Mouse (Mus musculus) heart, embryonic 14.5 days (tissue): ENCODE data around the gene Nebl. TPM values are rescaled to one million over a fixed set of nuclear protein-coding genes. Genes with fewer than 3 reads are reported as not detected.

ENCODE experiments used
- ATAC-seq: fragments of 200-750 bp; cut with Nextera tagmentation; 2 replicates; pipeline ENCODE4 v1.8.0; 2017; ENCODE audit warnings: low read depth, moderate TSS enrichment; ENCODE audit not compliant: insufficient number of reproducible peaks, insufficient read depth, low FRiP score
- H3K27ac ChIP-seq, 2 experiments: fragments of 200-500 bp in 1 of 2; fragments of 300-500 bp in 1 of 2; sonication (generic) in 1 of 2; replicated peaks in 1 of 2; 2 replicates each; pipeline ENCODE4 v1.5.1; 2012 to 2014; ENCODE audit warnings: low read depth in 2 of 2, low read length in 2 of 2, control low read depth in 1 of 2, mild to moderate bottlenecking in 1 of 2, mixed read lengths in 1 of 2; ENCODE audit not compliant: control insufficient read depth in 1 of 2, insufficient read depth in 1 of 2
- H3K27me3 ChIP-seq: fragments of 300-500 bp; sonication (generic); 2 replicates; pipeline ENCODE4 v1.6.1; 2014; ENCODE audit warnings: mild to moderate bottlenecking, low read length, control low read depth; ENCODE audit not compliant: control insufficient read depth, insufficient read depth
- H3K36me3 ChIP-seq: fragments of 300-500 bp; sonication (generic); 2 replicates; pipeline ENCODE4 v1.6.1; 2014; ENCODE audit warnings: mild to moderate bottlenecking, control low read depth, low read length, mixed read lengths; ENCODE audit not compliant: control insufficient read depth, insufficient read depth
- H3K4me1 ChIP-seq, 2 experiments: fragments of 200-500 bp in 1 of 2; fragments of 300-500 bp in 1 of 2; sonication (generic) in 1 of 2; 2 replicates each; pipeline ENCODE4 v1.6.1; 2012 to 2014; ENCODE audit warnings: low read length in 2 of 2, control low read depth in 1 of 2, mixed read lengths in 1 of 2; ENCODE audit not compliant: control insufficient read depth in 2 of 2, insufficient read depth in 2 of 2
- H3K4me2 ChIP-seq: fragments of 300-500 bp; sonication (generic); 2 replicates; pipeline ENCODE4 v1.6.1; 2014; ENCODE audit warnings: mild to moderate bottlenecking, low read length
- H3K4me3 ChIP-seq, 2 experiments: fragments of 200-500 bp in 1 of 2; fragments of 300-500 bp in 1 of 2; sonication (generic) in 1 of 2; 2 replicates each; pipeline ENCODE4 v1.5.1; 2012 to 2014; ENCODE audit warnings: low read length in 2 of 2, mild to moderate bottlenecking in 2 of 2, control low read depth in 1 of 2, low read depth in 1 of 2, moderate library complexity in 1 of 2; ENCODE audit not compliant: control insufficient read depth in 1 of 2, insufficient read depth in 1 of 2
- H3K9ac ChIP-seq: fragments of 300-500 bp; sonication (generic); 2 replicates; pipeline ENCODE4 v1.6.1; 2014; ENCODE audit warnings: mild to moderate bottlenecking, low read length
- H3K9me3 ChIP-seq: fragments of 300-500 bp; sonication (generic); 2 replicates; pipeline ENCODE4 v1.6.1; 2016; ENCODE audit warnings: low read length, control low read depth; ENCODE audit not compliant: control insufficient read depth
- WGBS: fragments of 180-500 bp; shearing (Covaris S2); extraction: QIAGEN DNeasy Blood & Tissue Kit; methylation state at CpG from one replicate; pipeline ENCODE4 v1.1.7; 2014; 5-methylcytosine and 5-hydroxymethylcytosine counted together
- polyA plus RNA-seq: library from polyadenylated mRNA; unstranded; fragments of >200 nt; fragmentation: Nextera tagmentation; extraction: Ambion mirVana; gene quantifications from 2 replicates; pipeline ENCODE4 v1.2.1, GENCODE M21; 2014

Nebl gene
- polyA plus RNA-seq, 1 experiment from 2014 or later = 364 TPM

DNA sequence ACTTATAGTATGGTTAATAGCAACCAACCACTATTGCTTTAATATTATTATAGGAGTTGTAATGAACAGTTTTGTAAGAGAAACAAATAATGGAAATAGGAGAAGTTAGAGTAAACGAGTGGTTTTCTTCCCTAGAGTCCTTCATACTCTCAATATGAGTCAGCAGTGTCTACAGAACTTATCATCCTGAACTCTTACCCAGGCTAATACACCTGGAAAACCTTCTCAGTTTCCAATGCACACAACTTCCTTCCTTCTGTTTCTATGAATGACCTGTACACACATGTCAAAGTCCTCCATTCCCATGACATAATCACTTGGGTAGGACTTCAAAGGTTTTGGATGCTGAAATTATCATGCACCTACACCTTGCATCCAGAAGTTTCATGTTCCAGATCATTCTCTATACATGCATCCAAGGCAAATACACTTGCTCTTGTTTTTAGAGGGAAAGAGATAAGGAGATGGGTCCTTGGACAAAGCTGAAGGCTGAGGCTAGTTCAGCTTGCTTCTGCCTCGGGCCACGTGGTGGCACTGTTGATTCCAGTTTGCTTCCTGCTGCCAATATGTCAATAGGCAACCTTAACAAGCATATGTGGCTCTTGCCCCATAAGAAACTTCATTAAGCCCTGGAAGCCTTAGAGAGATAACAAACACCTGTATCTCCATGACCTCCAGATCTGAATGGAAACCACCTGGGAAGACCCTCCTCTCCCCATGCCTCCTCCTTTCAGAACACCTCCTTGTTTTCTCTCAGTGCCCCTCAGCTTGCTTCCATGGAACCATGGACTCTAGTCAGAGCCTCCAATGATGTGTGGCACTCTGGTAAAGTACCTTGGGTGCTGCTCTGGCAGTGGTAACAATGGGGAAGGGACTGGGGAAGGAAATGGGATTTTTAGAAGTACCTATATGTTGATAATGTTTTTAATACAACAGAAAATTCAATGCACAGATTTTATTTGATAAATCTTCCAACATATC lies 86.7 kb downstream of the Nebl start:
- no peak for ATAC-seq
- Histone ChIP-seq H3K9me3 (no peaks in the 10 kb centered on the region), H3K4me2 (no peak overlapping the region), H3K4me1 (no peaks in the 10 kb centered on the region), H3K27me3 (no peaks in the 10 kb centered on the region), H3K9ac (no peak overlapping the region), H3K36me3 (no peaks in the 10 kb centered on the region), H3K27ac (no peak overlapping the region), H3K4me3 (no peak overlapping the region)
- 35% methylated on average over 3 of the region's 3 CpGs for WGBS

GRCm38 (mm10) chr2:17643869-17644268 lies 87.4 kb downstream of the Nebl start:
- WGBS = 48% methylated on average over 7 of the region's 7 CpGs
- no peak overlapping the region for H3K4me2 ChIP-seq
- H3K27ac ChIP-seq = no peak overlapping the region
- H3K4me1 ChIP-seq = no peaks in the 10 kb centered on the region
- H3K4me3 ChIP-seq = no peak overlapping the region
- H3K9me3 ChIP-seq = no peaks in the 10 kb centered on the region
- H3K36me3 ChIP-seq = no peaks in the 10 kb centered on the region
- H3K27me3 ChIP-seq = no peaks in the 10 kb centered on the region
- no peak overlapping the region for H3K9ac ChIP-seq
- no peak for ATAC-seq

GRCm38 (mm10) chr2:17642770-17643169 lies 88.5 kb downstream of the Nebl start:
- H3K27ac ChIP-seq = no peak overlapping the region
- no peak for ATAC-seq

DNA sequence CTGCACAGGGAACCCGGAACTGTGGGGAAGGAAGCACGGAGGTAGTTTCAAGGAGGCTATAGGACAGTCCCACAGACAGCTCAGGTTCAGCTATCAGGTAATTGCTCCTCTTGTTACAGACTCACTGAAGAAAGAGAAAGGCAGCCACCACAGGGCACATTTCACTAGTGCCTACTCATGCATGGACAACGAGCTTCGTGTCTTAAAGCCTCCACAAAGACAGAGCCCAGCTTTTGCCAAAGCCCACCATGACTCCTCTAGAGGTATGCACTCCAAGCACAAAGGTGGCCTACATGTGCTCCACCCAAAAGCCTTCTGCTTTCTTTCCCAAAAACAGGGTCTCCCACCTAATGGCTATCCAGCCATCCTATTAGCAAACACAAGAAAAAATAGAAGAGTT lies 90.4 kb downstream of the Nebl start:
- no peak overlapping the region for H3K4me3 ChIP-seq
- no peaks in the 10 kb centered on the region for H3K4me1 ChIP-seq
- WGBS = 81% methylated on average over 4 of the region's 4 CpGs
- H3K4me2 ChIP-seq = no peak overlapping the region
- no peak overlapping the region for H3K27ac ChIP-seq
- H3K9me3 ChIP-seq = no peaks in the 10 kb centered on the region
- H3K27me3 ChIP-seq = no peaks in the 10 kb centered on the region
- H3K9ac ChIP-seq = no peak overlapping the region
- ATAC-seq = no peak
- H3K36me3 ChIP-seq = no peaks in the 10 kb centered on the region

More at GRCm38 (mm10) chr2:17642770-17643169, 88.5 kb downstream of the Nebl start:
- Histone ChIP-seq H3K4me3 (no peak overlapping the region), H3K9ac (no peak overlapping the region), H3K4me1 (no peaks in the 10 kb centered on the region), H3K9me3 (no peaks in the 10 kb centered on the region), H3K27me3 (no peaks in the 10 kb centered on the region), H3K4me2 (no peak overlapping the region), H3K36me3 (no peaks in the 10 kb centered on the region)
- WGBS = 75% methylated on average over 7 of the region's 7 CpGs

DNA sequence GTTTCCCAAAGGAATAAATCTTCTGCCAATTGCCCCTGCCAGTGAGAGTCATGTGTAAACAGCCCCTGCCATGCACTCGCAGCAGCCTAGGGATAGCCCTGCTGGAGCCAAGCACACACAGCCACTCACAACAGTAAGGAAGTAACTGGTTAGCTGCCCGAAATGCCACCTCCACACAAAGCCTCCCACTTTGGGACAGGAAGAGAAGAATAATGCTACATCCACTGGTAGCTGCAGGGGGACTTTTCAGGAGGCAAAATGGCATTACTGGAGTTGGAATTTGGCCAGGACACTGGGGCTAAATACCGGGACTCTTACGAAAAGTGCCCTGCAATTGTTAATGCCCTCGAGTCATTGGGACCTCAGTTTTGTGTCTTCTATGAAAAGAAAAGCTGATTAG lies 92.6 kb downstream of the Nebl start:
- no peak overlapping the region for H3K9ac ChIP-seq
- no peaks in the 10 kb centered on the region for H3K27me3 ChIP-seq
- no peak overlapping the region for H3K4me2 ChIP-seq
- WGBS = 64% methylated on average over 5 of the region's 5 CpGs
- ATAC-seq = no peak
- no peaks in the 10 kb centered on the region for H3K4me1 ChIP-seq
- no peaks in the 10 kb centered on the region for H3K36me3 ChIP-seq
- H3K9me3 ChIP-seq = no peaks in the 10 kb centered on the region
- H3K27ac ChIP-seq = no peak overlapping the region
- H3K4me3 ChIP-seq = no peak overlapping the region

DNA sequence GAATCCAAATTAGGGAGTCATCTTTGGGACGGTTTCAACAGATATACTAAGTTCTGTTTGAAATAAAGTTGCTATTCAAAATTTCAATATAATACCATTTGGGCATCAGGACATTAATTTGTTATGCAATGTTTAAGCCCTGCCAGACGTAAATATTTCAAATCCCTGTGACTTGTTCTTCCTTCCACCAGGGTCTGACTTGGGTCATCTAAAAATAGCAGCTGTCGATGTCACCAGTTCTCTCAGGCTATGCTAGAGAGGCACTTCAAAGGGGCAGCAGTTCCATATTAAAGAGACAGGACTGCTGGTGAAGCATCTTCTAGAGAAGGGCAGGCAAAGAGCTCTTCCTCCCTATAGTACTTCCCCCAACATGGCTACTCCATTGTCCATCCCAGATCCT lies 107.3 kb downstream of the Nebl start:
- Histone ChIP-seq H3K36me3 (no peaks in the 10 kb centered on the region), H3K27me3 (no peaks in the 10 kb centered on the region), H3K4me3 (no peak overlapping the region), H3K9me3 (no peaks in the 10 kb centered on the region), H3K27ac (peak overlapping the region; percentile 62 to 76), H3K9ac (no peak overlapping the region), H3K4me2 (no peak overlapping the region), H3K4me1 (peaks cover 4 to 9% of the 10 kb centered on the region in 2 experiments; a peak in 3 of 4 replicates)
- no peak for ATAC-seq
- 30% methylated on average over 3 of the region's 3 CpGs for WGBS

GRCm38 (mm10) chr2:17610259-17610658 lies 121.0 kb downstream of the Nebl start:
- Histone ChIP-seq H3K9ac (no peak overlapping the region), H3K36me3 (no peaks in the 10 kb centered on the region), H3K9me3 (no peaks in the 10 kb centered on the region; the same call in 1 of the 2 replicates), H3K4me2 (no peak overlapping the region), H3K4me3 (no peak overlapping the region), H3K4me1 (0 out of 4 replicates have a peak, but pooled peaks cover 0 to 4% of the 10 kb centered on the region in 2 experiments), H3K27me3 (no peaks in the 10 kb centered on the region), H3K27ac (no peak overlapping the region)
- no peak for ATAC-seq
- 35% methylated on average over 3 of the region's 3 CpGs for WGBS
